Mouse (Mus musculus): ENCODE results near the gene Tarsl2. TPM values are rescaled to one million over a fixed set of nuclear protein-coding genes. Genes with fewer than 3 reads are reported as not detected.

Gene Tarsl2
- polyA plus RNA-seq, 1 experiment = 3.8 TPM

DNA sequence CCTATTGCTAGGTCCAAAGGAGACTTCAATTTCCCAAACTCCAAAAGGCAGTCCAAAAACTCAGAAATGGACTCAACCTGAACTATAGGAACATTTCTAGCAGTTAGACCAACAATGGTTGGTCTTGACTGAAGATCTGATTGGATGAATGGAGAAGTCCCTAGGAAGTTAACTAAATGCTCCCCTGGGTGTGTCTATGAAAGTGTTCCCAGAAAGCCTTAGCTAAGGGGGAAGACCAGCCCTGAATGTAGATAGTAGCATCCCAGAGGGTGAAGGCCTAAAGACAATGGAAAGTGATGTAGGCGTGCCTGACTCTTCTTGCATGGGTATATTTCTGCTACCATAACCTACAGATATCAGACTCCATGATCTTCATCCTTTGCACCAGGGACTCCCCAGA, 63.8 kb downstream of the Tarsl2 start:
- Histone ChIP-seq H3K4me1 (ENCODE audit: control insufficient read depth, insufficient read depth, low read length) (no peaks in the 10 kb centered on the region), H3K4me3 (replicated peaks; ENCODE audit: extremely low read depth, low read depth, low read length) (no peak overlapping the region)
- DNase-seq = no peak
- 100% methylated on average over 1 of the region's 1 CpGs for WGBS
- TF ChIP-seq CTCF (IDR thresholded peaks at IDR 0.05; ENCODE audit: insufficient read depth, low read length) (no peak), POLR2A (IDR thresholded peaks at IDR 0.05; ENCODE audit: borderline replicate concordance, extremely low read depth, low read depth, low read length) (no peak)

- DNase-seq = no peak
- 82% methylated on average over 3 of the region's 3 CpGs for WGBS
- Histone ChIP-seq H3K4me1 (ENCODE audit: control insufficient read depth, insufficient read depth, low read length) (no peaks in the 10 kb centered on the region), H3K4me3 (replicated peaks; ENCODE audit: extremely low read depth, low read depth, low read length) (no peak overlapping the region)
- TF ChIP-seq POLR2A (IDR thresholded peaks at IDR 0.05; ENCODE audit: borderline replicate concordance, extremely low read depth, low read depth, low read length) = no peak
Observed at GRCm38 (mm10) chr7:65710301-65710700, 65.6 kb downstream of the Tarsl2 start.

- no peaks in the 10 kb centered on the region for H3K4me1 ChIP-seq (ENCODE audit: control insufficient read depth, insufficient read depth, low read length)
- DNase-seq = no peak
- H3K4me3 ChIP-seq (replicated peaks; ENCODE audit: extremely low read depth, low read depth, low read length) = no peak overlapping the region
- WGBS = 56% methylated on average over 5 of the region's 5 CpGs
- no peak for TF ChIP-seq CTCF (IDR thresholded peaks at IDR 0.05; ENCODE audit: insufficient read depth, low read length)
- no peak for TF ChIP-seq POLR2A (IDR thresholded peaks at IDR 0.05; ENCODE audit: borderline replicate concordance, extremely low read depth, low read depth, low read length)
Observed at GRCm38 (mm10) chr7:65713782-65714181, 69.1 kb downstream of the Tarsl2 start.

- WGBS = 42% methylated on average over 4 of the region's 4 CpGs
- H3K4me3 ChIP-seq (replicated peaks; ENCODE audit: extremely low read depth, low read depth, low read length) = no peak overlapping the region
- no peak for DNase-seq
- TF ChIP-seq POLR2A (IDR thresholded peaks at IDR 0.05; ENCODE audit: borderline replicate concordance, extremely low read depth, low read depth, low read length) = no peak
- no peak for TF ChIP-seq CTCF (IDR thresholded peaks at IDR 0.05; ENCODE audit: insufficient read depth, low read length)
- no peaks in the 10 kb centered on the region for H3K4me1 ChIP-seq (ENCODE audit: control insufficient read depth, insufficient read depth, low read length)
Observed at GRCm38 (mm10) chr7:65714304-65714703, 69.6 kb downstream of the Tarsl2 start.

GRCm38 (mm10) chr7:65734024-65734423, 89.3 kb downstream of the Tarsl2 start:
- 62% methylated on average over 2 of the region's 2 CpGs for WGBS
- peak; percentile 39; the same call in 1 of the 2 replicates for TF ChIP-seq CTCF (IDR thresholded peaks at IDR 0.05; ENCODE audit: insufficient read depth, low read length)
- no peak for TF ChIP-seq POLR2A (IDR thresholded peaks at IDR 0.05; ENCODE audit: borderline replicate concordance, extremely low read depth, low read depth, low read length)
- no peak for DNase-seq
- Histone ChIP-seq H3K4me1 (ENCODE audit: control insufficient read depth, insufficient read depth, low read length) (no peaks in the 10 kb centered on the region), H3K4me3 (replicated peaks; ENCODE audit: extremely low read depth, low read depth, low read length) (no peak overlapping the region)

DNA sequence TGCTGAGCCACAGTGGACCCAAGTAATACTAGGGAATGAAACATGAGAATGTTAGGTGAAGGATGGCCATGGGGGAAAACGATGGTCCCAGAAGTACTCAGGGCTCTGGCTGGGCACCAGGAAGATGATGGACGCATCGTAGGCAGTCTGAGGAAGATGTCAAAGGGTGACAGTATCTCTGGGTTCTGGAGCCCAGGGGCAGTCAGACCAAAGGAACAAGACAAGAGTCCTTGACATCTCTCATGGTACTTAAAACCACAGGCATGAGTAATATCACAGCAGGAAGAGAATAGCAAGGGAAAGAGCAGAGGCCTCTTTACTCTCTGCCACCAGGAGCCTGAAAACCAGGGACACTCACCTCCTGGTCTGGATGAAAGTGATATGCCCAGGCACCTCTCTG, 90.6 kb downstream of the Tarsl2 start:
- Histone ChIP-seq H3K4me1 (ENCODE audit: control insufficient read depth, insufficient read depth, low read length) (no peaks in the 10 kb centered on the region), H3K4me3 (replicated peaks; ENCODE audit: extremely low read depth, low read depth, low read length) (no peak overlapping the region)
- no peak for TF ChIP-seq POLR2A (IDR thresholded peaks at IDR 0.05; ENCODE audit: borderline replicate concordance, extremely low read depth, low read depth, low read length)
- no peak for TF ChIP-seq CTCF (IDR thresholded peaks at IDR 0.05; ENCODE audit: insufficient read depth, low read length)
- 86% methylated on average over 3 of the region's 3 CpGs for WGBS
- DNase-seq = no peak

GRCm38 (mm10) chr7:65737286-65738040, 92.8 kb downstream of the Tarsl2 start:
- Histone ChIP-seq H3K4me3 (replicated peaks; ENCODE audit: extremely low read depth, low read depth, low read length) (no peak overlapping the region), H3K4me1 (ENCODE audit: control insufficient read depth, insufficient read depth, low read length) (no peaks in the 10 kb centered on the region)
- TF ChIP-seq POLR2A (IDR thresholded peaks at IDR 0.05; ENCODE audit: borderline replicate concordance, extremely low read depth, low read depth, low read length) (no peak), CTCF (IDR thresholded peaks at IDR 0.05; ENCODE audit: insufficient read depth, low read length) (no peak)
- peak; percentile 37 for DNase-seq
- WGBS = 49% methylated on average over 12 of the region's 12 CpGs

Other genes with a start within 250 kb of the Tarsl2 start
- 58.9 and 64.8 TPM in 2 replicates for gene Tjp1, start 117.1 kb upstream of the Tarsl2 start, polyA plus RNA-seq (2012; rRNA removed)
- gene Tm2d3, start 46.3 kb downstream of the Tarsl2 start, polyA plus RNA-seq (2012; rRNA removed) = 85.5 and 92.1 TPM in 2 replicates
- gene Pcsk6, start 216.8 kb downstream of the Tarsl2 start, polyA plus RNA-seq (2012; rRNA removed) = 6.9 and 11.3 TPM in 2 replicates

All from lung, adult 2 months (tissue).